Mouse (Mus musculus) liver, adult 2 months (tissue): ENCODE results near the gene Senp6.

Experiments used
- CTCF ChIP-seq: fragments of 200-500 bp; IDR thresholded peaks from 2 replicates; pipeline ENCODE4 v1.5.1; 2011; ENCODE audit warnings: low read depth, low read length, control low read depth
- POLR2A ChIP-seq: fragments of 200-500 bp; IDR thresholded peaks from 2 replicates; pipeline ENCODE4 v1.6.1; 2011; ENCODE audit warnings: low read length, control low read depth; ENCODE audit not compliant: insufficient read depth; ENCODE audit errors: extremely low read depth

DNA sequence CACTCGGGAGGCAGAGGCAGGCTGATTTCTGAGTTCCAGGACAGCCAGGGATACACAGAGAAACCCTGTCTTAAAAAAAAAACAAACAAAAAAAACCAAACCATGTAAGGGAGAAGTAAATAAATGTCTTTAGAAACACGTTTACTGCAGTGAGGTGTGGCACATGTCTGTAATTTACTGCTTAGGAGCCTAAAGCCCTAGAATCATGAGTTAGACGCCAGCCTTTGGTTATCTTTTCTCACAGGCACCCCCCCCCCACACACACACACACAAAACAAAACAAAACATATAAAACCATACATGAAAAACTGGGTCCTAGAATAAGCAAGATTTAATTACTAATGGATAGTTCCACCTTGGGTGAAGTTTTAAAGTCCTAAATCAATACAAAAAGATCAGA lies 29.6 kb downstream of the Senp6 start:
- TF ChIP-seq CTCF (no peak), POLR2A (no peak)
